Mouse (Mus musculus): Measurements from ENCODE around the gene Retnlb. TPM values are rescaled to one million over a fixed set of nuclear protein-coding genes. Genes with fewer than 3 reads are reported as not detected.

The Retnlb gene
- total RNA-seq (2023), result 1.4 and 1.5 TPM in 2 replicates

GRCm38 (mm10) chr16:48816695-48817094 lies at the start of gene Retnlb:
TSS of gene Retnlb (plus strand) at chr16:48816856.

GRCm38 (mm10) chr16:48771971-48772445 lies 44.6 kb upstream of the Retnlb start, which contains the start of gene Trat1:
TSS of gene Trat1 (minus strand) at chr16:48772021.

GRCm38 (mm10) chr16:48842266-48842665 lies 25.6 kb downstream of the Retnlb start, which contains the start of gene Retnla:
TSS of gene Retnla (plus strand) at chr16:48842551.

Other genes starting within 250 kb of the Retnlb start
- not detected in 2 replicates for gene Trat1, start 44.8 kb upstream of the Retnlb start, total RNA-seq (2023)
- not detected in 2 replicates for gene Retnla, start 25.7 kb downstream of the Retnlb start, total RNA-seq (2023)
- 9,068 and 11,877 TPM in 2 replicates for gene Retnlg, start 55.8 kb downstream of the Retnlb start, total RNA-seq (2023)
- gene Dzip3, start 177.3 kb downstream of the Retnlb start, total RNA-seq (2023), result 4.3 and 5.4 TPM in 2 replicates
- gene Cip2a, start 177.3 kb downstream of the Retnlb start, total RNA-seq (2023), result 41.9 and 42.1 TPM in 2 replicates
- not detected in 2 replicates for gene Myh15, start 240.6 kb downstream of the Retnlb start, total RNA-seq (2023)

Data from neutrophil, adult 65 days (primary cell).